Mouse (Mus musculus) embryo, embryonic 10.5 days (tissue): ENCODE measurements at regions not wholly inside any gene's neighbourhood (a gene's known extent, or its start where the extent isn't known, plus 50 kb on each side); places are given as distances from the start of the nearest gene placed in this dataset.

ENCODE experiments used
- DNase-seq: peaks from one replicate; pipeline ENCODE4 v3.0.0-alpha.2; 2015; ENCODE audit warnings: low spot score

GRCm38 (mm10) chr3:144255596-144256550 is 50.9 kb upstream of the Lmo4 start:
- no peak for DNase-seq
